Mouse (Mus musculus): ENCODE data around the gene Stap2.

DNA sequence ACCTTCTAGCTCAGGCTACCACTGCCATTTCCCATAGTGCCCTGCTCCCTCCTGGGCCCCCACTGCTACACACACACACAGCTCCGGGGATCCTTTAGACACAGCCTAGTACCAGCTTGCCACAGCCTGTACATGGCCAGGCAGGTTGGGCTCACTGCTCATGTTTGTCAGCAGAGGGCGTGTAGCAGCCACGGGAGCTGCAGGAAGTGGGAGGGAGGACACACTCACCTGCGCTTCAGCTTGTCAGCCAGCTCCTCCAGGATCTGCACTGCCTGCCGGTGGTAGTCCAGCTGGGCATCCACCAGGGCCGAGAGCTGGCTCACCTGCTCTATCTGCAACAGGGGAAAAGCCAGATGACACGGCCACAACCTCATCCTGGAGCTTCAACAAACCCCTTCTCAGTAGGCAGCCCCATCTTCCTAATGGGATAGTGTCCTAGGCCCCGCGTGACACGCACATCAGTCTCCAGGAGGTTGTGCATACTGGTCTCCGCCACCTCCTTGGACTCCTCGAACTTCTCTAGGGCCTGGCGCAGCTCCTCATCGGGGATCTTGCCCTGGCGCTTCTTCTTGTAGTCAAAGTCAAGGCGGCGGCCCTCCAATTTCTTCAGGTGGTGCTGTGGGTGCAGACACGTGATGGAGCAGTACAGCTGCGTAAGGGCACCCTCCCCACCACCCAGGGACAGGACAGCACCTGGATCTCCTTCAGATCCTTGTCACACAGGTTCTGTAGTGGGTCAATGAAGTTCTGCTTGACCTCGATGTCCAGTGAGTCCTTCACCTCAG, 13.2 kb upstream of the Stap2 start:
- peak; percentile 51 for TF ChIP-seq CTCF (IDR thresholded peaks at IDR 0.05; ENCODE audit: insufficient read depth, low read length)
- TF ChIP-seq POLR2A (IDR thresholded peaks at IDR 0.05; ENCODE audit: borderline replicate concordance, extremely low read depth, low read depth, low read length): no peak

Measured in lung, adult 2 months (tissue).